Mouse (Mus musculus) macrophage (primary cell): Measurements from ENCODE around the gene Zfp28. TPM values are rescaled to one million over a fixed set of nuclear protein-coding genes. Genes with fewer than 3 reads are reported as not detected.

Source experiments
- H3K27ac ChIP-seq: fragments of 350-480 bp; formaldehyde crosslinking; 2 replicates; pipeline ENCODE4 v1.9.0; 2021
- H3K36me3 ChIP-seq: fragments of 350-480 bp; formaldehyde crosslinking; 2 replicates; pipeline ENCODE4 v1.9.0; 2021; ENCODE audit errors: inconsistent target
- H3K4me3 ChIP-seq: fragments of 350-480 bp; formaldehyde crosslinking; 2 replicates; pipeline ENCODE4 v1.9.0; 2021; ENCODE audit errors: inconsistent target
- H3K79me2 ChIP-seq: fragments of 350-480 bp; formaldehyde crosslinking; 2 replicates; pipeline ENCODE4 v1.9.0; 2021; ENCODE audit errors: inconsistent target
- WGBS: methylation state at CpG from one replicate; pipeline ENCODE4 v1.1.7; 2026; ENCODE audit warnings: inconsistent platforms; ENCODE audit not compliant: missing documents; 5-methylcytosine and 5-hydroxymethylcytosine counted together
- polyA plus RNA-seq: library from polyadenylated mRNA; stranded (reverse); fragments of 250-400 nt; gene quantifications from 3 replicates; pipeline ENCODE4 v1.2.4, GENCODE M21; 2018; ENCODE audit warnings: inconsistent platforms

Gene Zfp28
- polyA plus RNA-seq, 1 experiment from 2014 or later = 6.9 TPM

DNA sequence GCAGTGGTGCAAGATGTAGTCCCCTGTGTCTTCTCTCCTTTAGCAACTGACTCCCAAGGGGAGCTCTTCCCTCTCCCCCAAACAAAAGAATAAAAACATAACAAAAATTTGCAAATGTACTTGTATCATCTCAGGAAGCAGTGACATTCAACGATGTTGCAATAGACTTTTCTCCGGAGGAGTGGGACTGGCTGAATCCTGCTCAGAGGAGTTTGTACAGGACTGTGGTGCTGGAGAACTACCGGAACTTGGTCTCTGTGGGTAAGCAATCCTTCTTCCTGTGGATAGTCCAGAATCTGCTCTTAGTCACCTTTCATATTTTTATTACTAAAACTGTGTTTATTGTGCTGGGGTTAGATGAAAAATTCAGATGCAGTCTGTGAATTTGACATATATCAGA is 10.1 kb upstream of the Zfp28 start:
- Histone ChIP-seq H3K36me3 (no peaks in the 10 kb centered on the region), H3K4me3 (no peak overlapping the region), H3K27ac (no peak overlapping the region), H3K79me2 (no peaks in the 10 kb centered on the region)
- 70% methylated on average over 3 of the region's 3 CpGs for WGBS

DNA sequence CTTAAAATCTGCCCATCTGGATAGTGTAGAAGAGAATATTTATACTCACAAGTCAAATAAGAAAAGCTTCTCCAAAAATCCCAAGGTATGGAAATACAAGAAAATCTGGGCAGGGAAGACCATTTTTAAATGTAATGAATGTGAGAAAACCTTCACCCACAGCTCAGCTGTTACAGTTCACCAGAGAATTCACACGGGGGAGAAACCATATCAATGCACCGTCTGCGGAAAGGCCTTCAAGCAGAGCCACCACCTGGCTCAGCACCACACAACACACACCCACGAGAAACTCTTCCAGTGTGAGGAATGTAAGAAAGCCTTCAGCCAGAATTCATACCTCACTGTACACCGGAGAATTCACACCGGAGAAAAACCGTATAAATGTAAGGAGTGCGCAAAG is 4.7 kb upstream of the Zfp28 start:
- Histone ChIP-seq H3K27ac (no peak overlapping the region), H3K79me2 (no peaks in the 10 kb centered on the region), H3K4me3 (no peak overlapping the region), H3K36me3 (peaks cover 8% of the 10 kb centered on the region; the same call in 1 of the 2 replicates)
- 93% methylated on average over 8 of the region's 8 CpGs for WGBS

DNA sequence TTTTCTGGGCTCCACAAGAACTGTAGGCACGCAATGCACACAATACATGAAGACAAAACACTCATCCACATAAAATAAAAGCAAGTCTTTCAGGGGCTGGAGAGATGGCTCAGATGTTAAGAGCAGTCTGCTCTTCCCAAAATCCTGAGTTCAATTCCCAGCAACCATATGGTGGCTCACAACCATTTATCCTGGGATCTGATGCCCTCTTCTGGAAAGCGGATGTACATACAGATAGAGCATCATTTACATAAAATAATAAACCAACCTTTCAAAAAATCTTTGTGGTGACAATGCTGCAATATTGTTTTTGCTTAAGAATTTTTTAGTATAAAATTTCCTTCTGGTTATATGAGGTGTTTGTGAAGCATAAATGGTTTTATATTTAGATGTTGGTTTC is 1.7 kb upstream of the Zfp28 start:
- 81% methylated on average over 2 of the region's 2 CpGs for WGBS
- Histone ChIP-seq H3K36me3 (peaks cover 8% of the 10 kb centered on the region; the same call in 1 of the 2 replicates), H3K79me2 (no peaks in the 10 kb centered on the region), H3K27ac (no peak overlapping the region), H3K4me3 (no peak overlapping the region)

DNA sequence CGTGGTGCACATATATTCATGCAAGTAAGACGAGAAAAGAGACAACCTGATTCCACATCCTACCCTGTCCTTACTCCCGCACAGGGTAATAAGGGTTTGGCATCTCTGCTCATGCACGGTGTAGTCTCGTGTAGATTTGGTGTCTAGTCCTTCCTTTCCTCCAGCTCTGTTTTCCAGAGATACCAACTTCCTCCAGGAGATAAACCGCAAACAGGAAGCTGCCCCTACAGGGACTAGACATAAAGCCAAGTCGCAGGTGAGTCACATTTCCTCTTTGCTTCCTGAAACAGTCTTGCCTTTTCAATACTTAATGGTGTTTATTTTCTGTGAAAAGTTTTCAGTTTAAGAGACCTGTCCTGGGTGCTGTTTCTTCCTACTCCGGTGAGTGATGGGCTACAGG is 916 bp downstream of the Zfp28 start:
- WGBS = 6% methylated on average over 8 of the region's 8 CpGs
- H3K27ac ChIP-seq = peak overlapping the region; percentile 21; the same call in 1 of the 2 replicates
- peak overlapping the region; percentile 47; the same call in 1 of the 2 replicates for H3K4me3 ChIP-seq

DNA sequence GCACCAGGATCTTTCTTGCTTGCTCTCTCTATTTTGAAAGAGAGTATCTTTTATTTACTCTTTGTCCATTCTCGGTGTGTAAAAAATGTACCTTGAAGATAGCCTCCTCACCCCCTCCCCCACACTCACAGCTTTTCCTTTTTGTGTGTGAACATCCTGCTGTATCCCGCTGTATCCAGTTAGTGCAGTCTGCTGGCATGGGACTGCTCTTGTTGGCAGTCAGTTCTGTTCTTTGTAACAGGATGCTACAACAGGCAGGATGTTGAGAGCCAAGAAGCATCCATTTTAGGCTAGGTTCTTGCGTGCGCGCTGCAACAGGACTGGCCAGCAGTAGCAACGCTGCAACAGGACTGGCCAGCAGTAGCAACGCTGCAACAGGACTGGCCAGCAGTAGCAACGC is 3.9 kb downstream of the Zfp28 start:
- 100% methylated on average over 5 of the region's 8 CpGs for WGBS
- peaks cover 28% of the 10 kb centered on the region for H3K36me3 ChIP-seq
- no peak overlapping the region for H3K4me3 ChIP-seq
- no peaks in the 10 kb centered on the region for H3K79me2 ChIP-seq
- no peak overlapping the region for H3K27ac ChIP-seq

More for the DNA sequence above, 916 bp downstream of the Zfp28 start:
- H3K36me3 ChIP-seq = peaks cover 2% of the 10 kb centered on the region; the same call in 1 of the 2 replicates
- H3K79me2 ChIP-seq = no peaks in the 10 kb centered on the region

DNA sequence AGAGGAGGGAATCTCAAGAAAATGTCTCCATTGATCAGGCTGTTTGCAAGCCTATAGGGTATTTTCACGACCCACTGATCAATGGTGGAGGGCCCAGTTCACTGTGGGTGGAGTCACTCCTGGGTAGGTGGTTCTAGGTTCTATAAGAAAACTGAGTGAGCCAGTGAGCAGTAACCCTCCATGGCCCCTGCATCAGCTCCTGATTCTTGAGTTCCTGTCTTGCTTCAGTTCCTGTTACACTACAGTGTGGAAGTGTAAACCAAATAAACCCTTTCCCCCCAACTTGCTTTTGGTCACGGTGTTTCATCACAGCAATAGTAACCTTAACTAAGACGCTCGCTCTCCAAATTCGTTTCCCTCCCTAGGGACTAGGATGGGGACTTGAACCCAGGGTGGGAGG is 5.9 kb downstream of the Zfp28 start:
- Histone ChIP-seq H3K79me2 (no peaks in the 10 kb centered on the region), H3K27ac (no peak overlapping the region), H3K36me3 (peaks cover 46% of the 10 kb centered on the region), H3K4me3 (no peak overlapping the region)
- 76% methylated on average over 5 of the region's 5 CpGs for WGBS

DNA sequence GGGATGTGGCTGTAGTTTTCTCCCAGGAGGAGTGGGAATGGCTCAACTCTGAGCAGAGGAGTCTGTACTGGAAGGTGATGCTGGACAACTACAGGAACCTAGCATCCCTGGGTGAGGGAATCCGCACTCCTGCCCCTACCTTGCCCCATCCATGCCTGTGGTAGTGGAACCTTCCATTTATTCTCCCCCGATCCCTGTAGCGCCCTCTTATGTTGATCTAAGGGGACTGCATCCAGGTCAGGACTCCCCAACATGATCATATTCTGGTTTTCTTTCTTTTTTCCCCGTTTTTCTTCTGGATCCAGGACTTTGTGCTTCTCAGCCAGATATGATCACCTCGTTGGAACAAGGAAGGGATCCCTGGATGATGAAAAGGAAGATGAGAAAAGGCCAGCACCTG is 6.4 kb downstream of the Zfp28 start:
- H3K79me2 ChIP-seq = no peaks in the 10 kb centered on the region
- H3K4me3 ChIP-seq = no peak overlapping the region
- H3K27ac ChIP-seq = no peak overlapping the region
- WGBS = 89% methylated on average over 4 of the region's 5 CpGs
- peaks cover 50% of the 10 kb centered on the region for H3K36me3 ChIP-seq

DNA sequence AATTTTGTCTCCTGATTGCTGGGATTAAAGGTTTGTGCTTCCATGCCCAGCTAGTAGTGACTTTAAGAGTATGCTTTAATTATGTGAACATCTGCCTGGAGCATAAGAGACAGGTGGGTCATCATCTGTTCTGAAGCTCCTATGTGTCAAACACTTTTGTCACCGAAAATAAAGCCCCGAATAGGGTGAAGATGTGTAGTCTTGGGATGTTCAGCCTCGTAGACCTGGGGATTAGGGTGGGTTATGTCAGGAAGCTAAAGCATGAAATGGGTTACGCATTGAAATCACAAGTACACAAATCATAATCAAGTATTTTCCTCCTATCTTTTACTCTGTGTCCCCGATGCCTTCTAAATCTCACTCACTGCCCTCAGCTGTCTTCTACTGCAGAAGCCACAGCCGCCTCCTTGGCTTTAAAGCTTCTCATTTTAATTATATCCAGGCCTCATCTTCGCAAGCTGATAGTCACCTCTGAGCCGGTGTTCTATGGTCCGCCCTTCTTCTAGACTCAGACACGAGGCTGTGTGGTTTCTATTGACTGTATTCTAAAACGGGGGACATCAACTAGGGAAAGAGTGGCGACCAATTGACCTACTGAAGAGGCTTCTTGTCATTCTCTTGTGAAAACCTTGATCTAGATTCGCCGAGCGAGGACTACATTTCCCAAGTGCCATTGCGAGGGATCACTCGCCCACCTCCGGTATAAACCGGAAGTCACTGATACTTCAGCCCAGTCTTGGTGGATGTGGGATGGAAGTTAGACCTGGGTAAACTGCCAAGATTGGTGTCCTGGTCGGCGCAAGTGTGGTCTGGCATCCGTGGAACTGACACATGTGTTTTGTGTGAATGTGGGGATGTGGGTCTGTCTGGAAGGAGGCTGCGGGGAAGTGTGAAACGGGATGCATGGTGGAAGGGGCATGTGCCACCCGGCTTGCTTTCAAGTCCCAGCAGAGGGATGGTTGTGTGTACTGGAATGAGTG is 15.2 kb downstream of the Zfp28 start, which contains the start of gene Smim17:
Gene Smim17 (plus strand): TSS at position 720 of the 980 bp plus-strand sequence.
- H3K4me3 ChIP-seq = peak within 1 kb of the TSS; percentile 29
- H3K27ac ChIP-seq = no peak within 1 kb of the TSS
- WGBS = 36% methylated on average over 25 of the region's 25 CpGs
- H3K36me3 ChIP-seq = peaks cover 20% of the 10 kb centered on the region
- H3K79me2 ChIP-seq = no peaks in the 10 kb centered on the region

DNA sequence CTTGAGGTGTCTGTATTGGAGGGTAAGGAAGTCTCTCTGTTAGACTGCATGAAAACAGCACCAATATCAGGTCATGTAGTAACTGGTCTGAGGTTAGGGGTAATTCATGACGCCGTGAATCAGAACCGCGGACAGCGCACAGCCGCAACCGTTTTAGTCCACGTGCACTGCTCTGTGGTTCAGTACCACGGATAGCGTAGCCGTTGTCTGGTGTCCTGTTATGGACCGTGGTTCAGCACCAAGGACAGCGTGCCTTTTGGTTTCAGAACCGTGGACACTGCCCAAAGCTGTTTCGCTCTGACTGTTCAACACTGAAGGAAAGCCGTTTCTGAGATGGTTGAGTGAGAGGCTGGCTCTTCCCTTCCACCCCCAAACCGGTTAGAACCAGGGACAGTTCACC is 26.9 kb downstream of the Zfp28 start, which contains the start of gene Gm20715:
Gene Gm20715 (plus strand): TSS at position 235 of the 400 bp plus-strand sequence.
- H3K36me3 ChIP-seq = no peaks in the 10 kb centered on the region
- no peak within 1 kb of the TSS for H3K4me3 ChIP-seq
- H3K79me2 ChIP-seq = no peaks in the 10 kb centered on the region
- no peak within 1 kb of the TSS for H3K27ac ChIP-seq
- WGBS = 2% methylated on average over 17 of the region's 17 CpGs

DNA sequence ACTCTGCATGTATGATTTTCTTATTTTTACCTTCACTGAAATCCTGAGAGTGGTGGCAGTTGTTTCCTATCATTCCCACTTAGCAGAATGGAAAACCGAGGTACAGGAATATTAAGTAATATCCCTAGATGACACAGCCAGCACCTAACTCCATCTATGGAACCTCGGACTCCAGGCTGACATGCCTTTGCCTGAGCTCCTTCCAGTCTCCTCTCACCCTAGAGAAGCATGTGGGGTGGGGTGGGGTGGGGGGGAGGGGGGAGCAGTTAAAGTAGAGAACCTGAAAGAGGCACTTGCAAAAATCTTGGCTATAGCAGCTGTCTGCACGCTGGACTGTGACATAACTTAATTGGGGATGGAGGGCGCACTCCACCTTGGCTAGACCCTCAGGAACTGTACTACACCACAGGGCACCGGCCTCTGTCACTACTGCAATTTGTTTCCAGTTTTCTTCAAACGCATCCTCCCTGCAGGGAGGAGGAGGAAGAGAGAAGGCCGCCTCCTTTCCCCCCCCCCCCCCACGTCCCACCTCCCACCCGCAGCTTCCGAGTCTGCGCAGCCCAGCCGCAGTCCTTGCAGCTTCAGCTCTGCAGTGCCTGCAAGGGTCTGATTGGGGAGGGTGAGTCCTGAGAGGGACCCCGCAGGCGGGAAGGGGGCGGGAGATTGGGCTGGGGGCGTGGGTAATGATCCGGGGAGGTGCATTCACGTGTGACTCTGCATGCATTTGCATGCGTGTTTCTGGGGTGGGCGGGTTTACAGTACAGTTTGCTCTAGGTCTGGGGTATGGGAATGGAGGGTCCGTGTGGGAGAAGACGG is 31.7 kb downstream of the Zfp28 start:
- no peaks in the 10 kb centered on the region for H3K79me2 ChIP-seq
- H3K36me3 ChIP-seq = no peaks in the 10 kb centered on the region
- no peak overlapping the region for H3K27ac ChIP-seq
- 14% methylated on average over 17 of the region's 22 CpGs for WGBS
- no peak overlapping the region for H3K4me3 ChIP-seq

DNA sequence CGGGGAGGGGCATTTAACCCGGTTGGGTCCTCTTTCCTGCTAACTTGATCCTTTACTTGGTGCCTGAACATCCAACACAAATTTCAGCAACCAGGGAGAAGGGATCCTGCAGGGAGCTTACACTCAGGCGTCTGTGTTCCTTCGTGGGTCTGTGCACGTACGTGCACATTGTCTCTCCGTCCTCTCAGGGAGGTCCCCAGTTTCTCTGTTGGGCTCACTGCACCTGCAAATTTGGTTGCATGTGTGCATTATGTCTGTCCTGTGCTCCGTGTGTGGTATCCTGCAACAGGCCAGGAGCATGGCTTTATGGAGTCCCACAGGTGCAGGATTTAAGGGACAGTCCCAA is 32.3 kb downstream of the Zfp28 start:
- Histone ChIP-seq H3K27ac (no peak overlapping the region), H3K4me3 (no peak overlapping the region), H3K79me2 (no peaks in the 10 kb centered on the region), H3K36me3 (no peaks in the 10 kb centered on the region)
- 26% methylated on average over 8 of the region's 8 CpGs for WGBS

DNA sequence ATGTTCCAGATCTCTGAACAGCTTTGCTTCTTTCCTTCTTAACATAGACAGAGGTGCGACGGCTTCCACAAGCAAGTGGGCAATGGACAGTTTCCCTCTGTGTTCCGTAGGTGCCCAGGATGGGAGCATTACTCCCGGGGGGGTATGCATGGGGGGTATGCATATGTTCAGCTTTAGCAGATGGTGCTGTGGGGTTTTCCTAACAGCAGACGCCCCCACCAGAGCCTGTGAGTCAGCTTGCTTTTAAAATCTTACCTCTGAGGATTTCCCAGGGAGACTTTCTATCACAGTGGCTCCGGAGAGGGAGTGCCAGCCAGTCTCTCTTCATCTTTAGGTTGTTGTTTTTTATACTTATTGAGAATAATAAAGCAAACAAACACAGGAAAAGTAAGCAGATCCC is 36.8 kb downstream of the Zfp28 start:
- Histone ChIP-seq H3K36me3 (no peaks in the 10 kb centered on the region), H3K79me2 (no peaks in the 10 kb centered on the region), H3K27ac (no peak overlapping the region), H3K4me3 (no peak overlapping the region)
- 63% methylated on average over 6 of the region's 6 CpGs for WGBS

DNA sequence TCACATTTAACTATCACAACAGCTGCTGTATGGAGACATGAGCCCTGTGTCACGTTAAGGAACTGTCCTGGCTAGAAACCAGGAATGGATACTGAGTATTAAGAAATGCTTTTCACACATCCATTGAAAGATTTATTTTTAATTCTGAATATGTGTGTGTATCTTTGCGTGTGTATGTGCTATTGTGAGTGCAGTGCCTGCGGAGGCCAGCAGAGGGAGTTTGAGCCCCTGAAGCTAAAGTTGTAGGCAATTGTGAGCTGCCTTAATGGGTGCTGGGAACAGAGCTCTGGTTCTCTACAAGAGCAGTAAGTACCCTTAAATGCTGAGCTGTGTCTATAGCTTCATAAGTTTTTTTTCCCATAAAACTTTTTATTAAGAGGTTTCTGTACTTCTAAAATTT is 46.3 kb downstream of the Zfp28 start:
- H3K4me3 ChIP-seq = no peak overlapping the region
- 80% methylated on average over 3 of the region's 3 CpGs for WGBS
- no peak overlapping the region for H3K27ac ChIP-seq
- no peaks in the 10 kb centered on the region for H3K36me3 ChIP-seq
- no peaks in the 10 kb centered on the region for H3K79me2 ChIP-seq

DNA sequence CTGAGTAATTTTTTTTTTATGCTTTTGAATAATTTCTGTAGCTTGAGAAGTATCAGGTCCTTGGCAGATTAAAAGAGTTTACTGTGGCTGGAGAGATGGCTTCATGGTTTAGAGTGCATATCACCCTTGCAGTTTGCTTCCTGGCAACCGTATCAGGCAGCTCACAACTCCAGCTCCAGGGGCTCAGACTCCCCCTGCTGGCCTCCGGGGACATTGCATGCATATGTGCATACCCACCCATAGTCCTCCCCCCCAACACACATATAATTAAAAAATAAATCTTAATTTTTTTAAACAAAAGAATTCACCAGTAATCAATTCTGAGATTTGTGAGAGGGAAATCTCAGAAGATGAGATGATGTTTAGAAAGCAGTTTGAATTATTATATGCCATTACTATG is 47.2 kb downstream of the Zfp28 start:
- H3K36me3 ChIP-seq = no peaks in the 10 kb centered on the region
- H3K27ac ChIP-seq = no peak overlapping the region
- no peak overlapping the region for H3K4me3 ChIP-seq
- WGBS = 21% methylated on average over 2 of the region's 2 CpGs
- H3K79me2 ChIP-seq = no peaks in the 10 kb centered on the region

DNA sequence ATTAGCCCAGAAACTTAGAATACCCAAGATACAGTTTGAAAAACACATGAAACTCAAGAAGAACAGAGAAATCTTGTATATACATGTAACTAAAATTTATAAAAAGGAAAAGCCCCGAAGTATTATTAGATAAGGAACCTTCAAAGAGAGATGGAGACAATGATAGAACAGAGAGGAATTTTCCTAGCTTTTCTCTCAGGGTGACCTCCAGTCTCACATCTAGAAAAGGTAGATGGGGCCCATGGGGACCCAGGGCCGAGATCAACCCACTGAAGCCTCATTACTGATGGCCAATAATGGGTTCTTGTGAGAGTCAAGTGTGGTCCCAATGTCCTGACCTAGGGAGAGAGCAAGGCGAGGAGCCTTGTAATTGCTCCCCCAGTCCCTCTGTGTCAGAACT is 55.3 kb downstream of the Zfp28 start, which contains the start of gene Olfr1344:
Gene Olfr1344 (plus strand): TSS at position 301 of the 400 bp plus-strand sequence.
- WGBS = 63% methylated on average over 3 of the region's 3 CpGs
- Histone ChIP-seq H3K36me3 (no peaks in the 10 kb centered on the region), H3K79me2 (no peaks in the 10 kb centered on the region), H3K4me3 (no peak within 1 kb of the TSS), H3K27ac (no peak within 1 kb of the TSS)
